Mouse (Mus musculus) hindbrain, embryonic 10.5 days (tissue): ENCODE results near the gene Ssc5d. TPM values are rescaled to one million over a fixed set of nuclear protein-coding genes. Genes with fewer than 3 reads are reported as not detected.

Source experiments
- DNase-seq: peaks from one replicate; pipeline ENCODE4 v3.0.0-alpha.2; 2017; ENCODE audit warnings: low spot score
- H3K27ac ChIP-seq: fragments of 300-500 bp; sonication (generic); 2 replicates; pipeline ENCODE4 v1.5.1; 2016; ENCODE audit warnings: mild to moderate bottlenecking, moderate library complexity
- H3K27me3 ChIP-seq: fragments of 300-500 bp; sonication (generic); 2 replicates; pipeline ENCODE4 v1.6.1; 2016; ENCODE audit warnings: mild to moderate bottlenecking; ENCODE audit not compliant: poor library complexity, insufficient read depth, severe bottlenecking
- H3K36me3 ChIP-seq: fragments of 300-500 bp; sonication (generic); 2 replicates; pipeline ENCODE4 v1.6.1; 2016; ENCODE audit warnings: mild to moderate bottlenecking, moderate library complexity
- H3K4me1 ChIP-seq: fragments of 300-500 bp; sonication (generic); replicated peaks from 2 replicates; pipeline ENCODE4 v1.6.1; 2016; ENCODE audit warnings: mild to moderate bottlenecking
- H3K4me3 ChIP-seq: fragments of 300-500 bp; sonication (generic); 2 replicates; pipeline ENCODE4 v1.5.1; 2016; ENCODE audit warnings: mild to moderate bottlenecking, moderate library complexity
- H3K9me3 ChIP-seq: fragments of 300-500 bp; sonication (generic); 2 replicates; pipeline ENCODE4 v1.6.1; 2016; ENCODE audit warnings: mild to moderate bottlenecking, moderate library complexity
- WGBS: fragments of 180-500 bp; shearing (Covaris S2); methylation state at CpG from one replicate; pipeline ENCODE4 v1.1.7; 2016; 5-methylcytosine and 5-hydroxymethylcytosine counted together
- polyA plus RNA-seq: library from polyadenylated mRNA; unstranded; fragments of >200 nt; fragmentation: Nextera tagmentation; extraction: Ambion mirVana; gene quantifications from 2 replicates; pipeline ENCODE4 v1.2.1, GENCODE M21; 2016

Ssc5d gene
- polyA plus RNA-seq, 1 experiment from 2014 or later, result 1.7 TPM

DNA sequence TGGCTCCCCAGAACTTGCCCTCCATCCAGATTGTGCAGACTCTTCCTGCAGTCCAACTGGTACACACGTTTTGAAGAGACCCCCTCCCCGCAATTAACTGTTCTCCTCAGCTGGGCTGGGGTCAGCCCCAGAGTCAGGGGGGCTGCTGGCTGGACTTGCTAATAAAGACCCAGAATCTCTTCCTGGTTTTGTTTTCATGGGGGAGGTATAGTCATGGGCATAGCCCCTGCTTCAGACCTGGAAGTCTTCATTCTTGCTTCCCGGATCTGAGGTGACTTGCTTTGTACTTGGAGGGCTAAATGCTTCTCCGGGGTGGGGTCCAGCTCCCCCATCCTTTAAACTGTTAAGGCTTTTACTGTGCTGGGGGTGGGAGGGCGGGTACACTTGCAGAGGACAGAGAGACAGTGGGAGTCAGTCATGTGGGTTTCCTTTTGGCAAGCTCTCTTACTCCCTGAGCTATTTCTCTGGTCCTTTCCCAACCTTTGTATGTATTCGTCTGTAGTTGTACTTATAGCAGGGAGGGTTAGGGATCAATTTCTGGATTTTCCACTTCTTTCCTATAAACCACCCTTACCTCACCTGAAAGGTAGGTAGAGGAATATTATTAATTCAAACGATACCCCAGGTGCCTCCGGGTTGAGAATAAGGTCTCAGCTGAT, 3.6 kb upstream of the Ssc5d start, which contains the start of gene Nat14:
Gene Nat14, plus strand, starts transcription at position 205 of the 659 bp plus-strand sequence.
- DNase-seq, result no peak
- Histone ChIP-seq H3K9me3 (peaks cover 3% of the 10 kb centered on the region; the same call in 1 of the 2 replicates), H3K27me3 (no peaks in the 10 kb centered on the region), H3K36me3 (peaks cover 46% of the 10 kb centered on the region), H3K4me3 (peak within 1 kb of the TSS; percentile 57), H3K4me1 (peaks cover 68% of the 10 kb centered on the region), H3K27ac (peak within 1 kb of the TSS; percentile 90)
- WGBS, result 31% methylated on average over 8 of the region's 8 CpGs

DNA sequence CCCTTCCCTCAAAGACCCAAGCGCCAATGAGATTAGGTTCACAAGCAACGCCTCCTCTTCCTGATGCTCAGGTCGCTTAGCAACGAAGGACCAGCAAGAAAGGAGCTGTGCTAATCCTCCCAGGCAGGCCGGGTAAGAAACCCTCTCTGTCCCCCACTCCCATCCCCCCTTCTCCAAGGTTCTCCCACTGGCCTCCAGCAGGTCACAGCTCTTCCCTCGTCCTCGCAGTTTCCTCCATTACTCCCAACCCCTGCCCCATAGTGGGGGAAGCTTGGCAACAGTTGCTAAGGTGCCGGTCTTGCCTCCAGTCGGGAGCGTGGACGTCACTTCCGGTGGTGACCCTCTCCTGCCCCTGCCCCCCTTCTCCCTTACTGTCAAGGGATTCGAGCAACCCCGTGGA, 3.1 kb upstream of the Ssc5d start:
- Histone ChIP-seq H3K4me1 (peaks cover 73% of the 10 kb centered on the region), H3K36me3 (peaks cover 42% of the 10 kb centered on the region), H3K4me3 (peak overlapping the region; percentile 57), H3K27me3 (no peaks in the 10 kb centered on the region), H3K9me3 (peaks cover 3% of the 10 kb centered on the region; the same call in 1 of the 2 replicates), H3K27ac (peak overlapping the region; percentile 90)
- peak; percentile 92 for DNase-seq
- under 1% methylated on average over 14 of the region's 14 CpGs for WGBS

DNA sequence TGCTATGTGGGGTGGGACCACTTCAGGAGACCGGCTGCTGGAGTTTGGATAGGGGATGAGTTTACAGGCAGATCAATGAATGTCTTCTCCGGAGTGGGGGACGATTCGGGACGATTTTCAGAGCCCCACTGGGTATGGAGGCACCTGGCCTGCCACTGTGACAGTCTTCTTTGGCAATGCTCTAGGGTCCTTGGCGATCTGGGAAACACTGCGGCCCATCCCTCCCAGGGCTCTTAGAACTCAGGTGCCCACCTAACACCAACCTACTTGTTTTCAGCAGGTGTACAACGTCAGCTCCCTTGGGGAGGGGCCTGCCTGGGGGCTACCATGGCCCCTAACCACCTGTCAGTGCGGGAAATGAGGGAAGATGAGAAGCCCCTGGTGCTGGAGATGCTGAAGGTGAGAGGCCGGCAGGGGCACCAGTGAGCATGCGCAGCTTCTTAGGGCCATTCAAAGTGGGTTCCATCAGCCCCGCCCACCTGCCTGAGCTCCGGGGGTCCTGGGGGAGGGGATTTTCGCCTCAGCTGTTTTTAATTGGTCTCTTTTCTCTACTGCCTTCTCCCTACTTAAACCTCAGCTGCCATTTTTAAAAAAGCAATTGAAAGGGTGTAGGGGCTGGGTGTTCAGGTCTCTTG, 2.5 kb upstream of the Ssc5d start:
- Histone ChIP-seq H3K4me1 (peaks cover 78% of the 10 kb centered on the region), H3K36me3 (peaks cover 36% of the 10 kb centered on the region), H3K4me3 (peak overlapping the region; percentile 57), H3K27ac (peak overlapping the region; percentile 90), H3K9me3 (peaks cover 3% of the 10 kb centered on the region; the same call in 1 of the 2 replicates), H3K27me3 (no peaks in the 10 kb centered on the region)
- WGBS, result under 1% methylated on average over 14 of the region's 14 CpGs
- peak; percentile 86 for DNase-seq

DNA sequence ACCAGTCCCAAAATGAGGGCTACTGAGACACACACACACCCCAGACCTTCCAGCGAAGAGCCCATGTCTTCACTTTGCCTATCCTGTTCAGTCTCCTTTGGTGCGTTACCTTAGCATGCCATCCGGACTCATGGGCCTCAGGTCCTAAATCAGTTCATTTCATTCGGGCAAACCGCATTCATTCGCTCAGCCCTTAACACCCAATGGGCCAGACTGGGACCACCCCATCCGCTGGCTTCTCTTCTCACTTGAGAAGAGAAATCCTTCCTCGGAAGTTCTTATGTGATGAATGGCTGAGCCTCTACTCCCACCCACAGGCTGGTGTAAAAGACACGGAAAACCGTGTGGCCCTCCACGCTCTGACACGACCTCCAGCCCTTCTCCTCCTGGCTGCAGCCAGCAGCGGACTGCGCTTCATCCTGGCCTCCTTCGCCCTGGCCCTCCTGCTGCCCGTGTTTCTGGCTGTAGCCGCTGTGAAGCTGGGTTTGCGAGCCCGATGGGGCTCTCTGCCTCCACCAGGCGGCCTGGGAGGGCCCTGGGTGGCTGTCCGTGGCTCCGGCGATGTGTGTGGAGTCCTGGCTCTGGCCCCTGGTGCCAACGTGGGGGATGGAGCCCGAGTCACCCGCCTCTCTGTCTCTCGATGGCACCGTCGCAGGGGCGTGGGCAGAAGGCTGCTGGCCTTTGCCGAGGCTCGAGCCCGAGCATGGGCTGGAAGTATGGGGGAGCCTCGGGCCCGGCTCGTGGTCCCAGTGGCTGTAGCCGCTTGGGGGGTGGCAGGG, 1.8 kb upstream of the Ssc5d start:
- Histone ChIP-seq H3K4me1 (peaks cover 82% of the 10 kb centered on the region), H3K27me3 (no peaks in the 10 kb centered on the region), H3K27ac (peak overlapping the region; percentile 90), H3K4me3 (peak overlapping the region; percentile 57), H3K36me3 (peaks cover 29% of the 10 kb centered on the region), H3K9me3 (peaks cover 2% of the 10 kb centered on the region; the same call in 1 of the 2 replicates)
- DNase-seq, result peak; percentile 58
- 3% methylated on average over 37 of the region's 37 CpGs for WGBS

DNA sequence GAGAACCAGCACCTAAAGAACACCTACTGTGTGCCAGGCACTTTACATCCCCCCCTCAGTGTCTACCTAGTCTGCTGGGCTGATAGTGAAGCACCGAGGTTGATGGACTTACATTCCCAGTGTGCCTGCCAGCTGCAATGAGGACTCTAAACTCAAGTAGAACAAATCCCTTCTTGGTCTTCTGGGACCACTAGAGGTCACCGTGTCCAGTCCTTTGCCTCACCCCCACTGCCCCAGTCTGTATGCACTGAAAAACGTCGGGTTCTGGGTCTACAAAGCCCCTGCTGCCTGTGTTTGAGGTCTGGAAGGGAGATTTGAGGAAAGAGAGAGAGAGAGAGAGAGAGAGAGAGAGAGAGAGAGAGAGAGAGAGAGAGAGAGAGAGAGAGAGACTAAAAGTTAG, 1.1 kb upstream of the Ssc5d start:
- peak overlapping the region; percentile 90 for H3K27ac ChIP-seq
- peak overlapping the region; percentile 57 for H3K4me3 ChIP-seq
- WGBS, result 4% methylated on average over 4 of the region's 4 CpGs
- no peaks in the 10 kb centered on the region for H3K27me3 ChIP-seq
- peaks cover 82% of the 10 kb centered on the region for H3K4me1 ChIP-seq
- peaks cover 22% of the 10 kb centered on the region for H3K36me3 ChIP-seq
- no peaks in the 10 kb centered on the region; the same call in 1 of the 2 replicates for H3K9me3 ChIP-seq
- no peak for DNase-seq

DNA sequence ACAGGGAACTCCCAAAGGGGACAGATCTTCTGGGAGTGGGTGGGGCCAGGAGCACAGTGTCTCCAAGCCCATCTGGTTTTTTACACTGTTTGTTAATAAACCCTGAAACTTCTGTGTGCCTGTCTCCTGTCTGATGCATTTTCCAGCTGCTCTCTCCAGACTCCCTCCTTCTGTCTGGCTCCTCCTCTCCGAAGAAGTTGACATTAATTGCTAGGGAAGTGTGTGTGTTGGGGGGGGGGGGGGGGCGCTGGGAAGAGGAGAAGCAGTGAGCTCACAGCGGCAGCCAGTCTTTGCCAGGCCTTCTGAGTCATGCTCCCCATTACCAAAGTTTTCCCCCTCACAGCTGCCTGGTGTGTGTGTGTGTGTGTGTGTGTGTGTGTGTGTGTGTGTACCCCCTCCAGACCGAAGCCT, 689 bp upstream of the Ssc5d start:
- peak; percentile 54 for DNase-seq

DNA sequence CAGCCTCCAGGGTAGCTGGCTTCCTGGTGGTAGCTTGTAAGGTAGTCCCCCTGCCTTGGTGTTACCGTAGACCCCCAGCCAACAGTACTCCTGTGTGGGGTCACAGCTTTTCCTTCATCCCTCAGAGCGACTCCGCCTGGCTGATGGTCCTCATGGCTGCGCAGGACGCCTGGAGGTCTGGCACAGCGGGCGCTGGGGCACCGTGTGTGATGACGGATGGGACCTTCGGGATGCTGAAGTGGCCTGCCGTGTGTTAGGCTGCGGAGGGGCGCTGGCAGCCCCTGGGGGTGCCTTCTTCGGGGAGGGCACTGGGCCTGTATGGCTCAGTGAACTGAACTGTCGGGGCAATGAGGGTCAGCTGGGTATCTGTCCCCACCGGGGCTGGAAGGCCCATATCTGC, 1.3 kb downstream of the Ssc5d start:
- DNase-seq, result no peak
- 0 out of 2 replicates have a peak overlapping the region, but pooled peaks have one; percentile 57 for H3K4me3 ChIP-seq
- H3K9me3 ChIP-seq, result no peaks in the 10 kb centered on the region; the same call in 1 of the 2 replicates
- peak overlapping the region; percentile 90 for H3K27ac ChIP-seq
- no peaks in the 10 kb centered on the region for H3K27me3 ChIP-seq
- peaks cover 66% of the 10 kb centered on the region for H3K4me1 ChIP-seq
- no peaks in the 10 kb centered on the region for H3K36me3 ChIP-seq
- 65% methylated on average over 16 of the region's 16 CpGs for WGBS

More for the DNA sequence above, 689 bp upstream of the Ssc5d start:
- Histone ChIP-seq H3K9me3 (no peaks in the 10 kb centered on the region; the same call in 1 of the 2 replicates), H3K27ac (peak overlapping the region; percentile 90), H3K4me1 (peaks cover 82% of the 10 kb centered on the region), H3K27me3 (no peaks in the 10 kb centered on the region), H3K36me3 (peaks cover 18% of the 10 kb centered on the region), H3K4me3 (peak overlapping the region; percentile 57)
- WGBS, result 4% methylated on average over 4 of the region's 4 CpGs

DNA sequence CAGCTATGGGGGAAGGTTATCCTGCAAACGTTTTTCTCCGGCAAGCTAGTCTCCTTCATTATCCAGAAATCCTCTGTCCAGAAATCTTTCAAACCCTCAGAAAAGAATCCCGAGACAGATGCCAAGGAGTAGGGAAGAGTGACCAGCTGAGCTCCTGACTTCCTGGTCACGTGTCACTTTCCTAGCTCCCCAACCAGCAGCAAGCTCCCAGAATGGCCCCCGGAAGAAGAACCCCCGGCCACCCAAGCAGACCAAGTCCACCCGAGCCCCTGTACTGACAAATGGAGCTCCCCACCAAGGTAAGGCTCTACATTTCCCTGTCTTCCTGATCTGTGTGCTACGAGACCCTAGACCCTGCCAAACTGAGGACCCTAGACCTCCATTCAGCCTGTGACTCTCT, 2.1 kb downstream of the Ssc5d start:
- no peaks in the 10 kb centered on the region for H3K36me3 ChIP-seq
- H3K27ac ChIP-seq, result peak overlapping the region; percentile 90
- H3K4me1 ChIP-seq, result peaks cover 57% of the 10 kb centered on the region
- H3K4me3 ChIP-seq, result no peak overlapping the region
- no peaks in the 10 kb centered on the region; the same call in 1 of the 2 replicates for H3K9me3 ChIP-seq
- no peaks in the 10 kb centered on the region for H3K27me3 ChIP-seq
- no peak for DNase-seq
- 68% methylated on average over 8 of the region's 8 CpGs for WGBS

DNA sequence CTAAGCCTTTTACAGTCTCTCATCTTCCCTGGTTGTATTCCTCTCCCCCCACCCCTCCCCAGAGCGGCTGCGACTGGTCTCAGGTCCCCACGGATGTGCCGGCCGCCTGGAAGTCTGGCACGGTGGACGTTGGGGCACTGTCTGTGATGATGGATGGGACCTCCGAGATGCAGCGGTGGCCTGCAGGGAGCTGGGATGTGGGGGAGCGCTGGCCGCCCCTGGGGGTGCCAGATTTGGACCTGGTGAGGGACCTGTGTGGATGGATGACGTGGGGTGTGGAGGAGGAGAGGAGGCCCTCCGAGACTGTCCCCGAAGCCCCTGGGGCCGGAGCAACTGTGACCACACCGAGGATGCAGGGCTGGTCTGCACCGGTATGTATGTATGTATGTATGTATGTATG, 2.7 kb downstream of the Ssc5d start:
- DNase-seq, result no peak
- Histone ChIP-seq H3K4me3 (no peak overlapping the region), H3K27ac (peak overlapping the region; percentile 90; the same call in 1 of the 2 replicates), H3K36me3 (no peaks in the 10 kb centered on the region), H3K4me1 (peaks cover 51% of the 10 kb centered on the region), H3K27me3 (no peaks in the 10 kb centered on the region), H3K9me3 (no peaks in the 10 kb centered on the region; the same call in 1 of the 2 replicates)
- WGBS, result 76% methylated on average over 17 of the region's 17 CpGs

DNA sequence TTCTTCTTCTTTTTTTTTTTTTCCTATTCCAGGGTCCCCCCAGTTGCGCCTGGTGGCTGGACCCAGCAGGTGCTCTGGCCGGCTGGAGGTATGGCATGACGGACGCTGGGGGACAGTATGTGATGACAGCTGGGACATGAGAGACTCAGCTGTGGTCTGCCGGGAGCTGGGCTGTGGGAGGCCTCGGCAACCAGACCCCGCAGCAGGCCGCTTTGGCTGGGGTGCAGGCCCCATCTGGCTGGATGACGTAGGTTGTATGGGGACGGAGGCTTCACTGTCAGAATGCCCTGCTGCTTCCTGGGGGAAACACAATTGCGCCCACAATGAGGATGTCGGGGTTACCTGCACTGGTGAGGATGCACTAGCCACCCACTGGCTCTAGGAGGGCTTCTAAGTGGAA, 7.5 kb downstream of the Ssc5d start:
- no peaks in the 10 kb centered on the region for H3K36me3 ChIP-seq
- DNase-seq, result no peak
- H3K4me3 ChIP-seq, result no peak overlapping the region
- WGBS, result 68% methylated on average over 12 of the region's 12 CpGs
- no peak overlapping the region for H3K27ac ChIP-seq
- H3K9me3 ChIP-seq, result peaks cover 6% of the 10 kb centered on the region; the same call in 1 of the 2 replicates
- peaks cover 3% of the 10 kb centered on the region for H3K4me1 ChIP-seq
- no peaks in the 10 kb centered on the region for H3K27me3 ChIP-seq

DNA sequence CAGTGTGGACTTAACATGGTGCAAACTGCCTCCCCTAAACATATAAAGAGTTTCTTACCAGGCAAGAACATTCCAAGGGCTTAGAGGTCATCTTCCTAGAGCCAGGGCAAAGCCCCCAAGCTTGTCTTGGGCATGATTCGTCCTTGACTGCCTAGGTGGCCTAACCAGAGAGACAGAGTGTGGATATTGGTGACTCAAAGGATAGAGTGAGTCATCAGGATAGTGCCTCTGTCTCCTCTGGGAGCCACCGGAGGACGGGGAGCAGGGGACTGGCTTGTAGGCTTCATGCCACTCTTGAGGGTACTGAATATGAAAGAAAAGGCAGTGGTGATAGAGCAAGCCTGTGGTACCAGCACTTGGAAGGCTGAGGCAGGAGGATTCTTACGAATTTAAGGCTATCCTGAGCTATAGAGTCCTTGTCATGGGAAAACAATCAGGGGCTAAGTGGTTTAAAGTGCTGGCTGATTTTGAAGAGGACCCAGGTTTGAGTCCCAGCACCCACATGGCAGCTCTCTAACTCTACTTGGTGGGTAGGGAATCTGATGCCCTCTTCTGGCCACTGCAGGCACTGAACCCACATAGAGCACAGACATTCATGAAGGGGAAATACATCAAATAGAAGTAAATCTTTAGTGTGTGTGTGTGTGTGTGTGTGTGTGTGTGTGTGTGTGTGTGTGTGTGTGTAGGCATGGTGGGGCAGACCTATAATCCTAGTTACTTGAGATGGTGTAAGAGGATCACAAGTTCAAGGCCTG, 8.8 kb downstream of the Ssc5d start:
- no peak overlapping the region for H3K4me3 ChIP-seq
- H3K9me3 ChIP-seq, result peaks cover 6% of the 10 kb centered on the region; the same call in 1 of the 2 replicates
- 82% methylated on average over 4 of the region's 4 CpGs for WGBS
- H3K27me3 ChIP-seq, result no peaks in the 10 kb centered on the region
- no peaks in the 10 kb centered on the region for H3K4me1 ChIP-seq
- DNase-seq, result no peak
- no peak overlapping the region for H3K27ac ChIP-seq
- H3K36me3 ChIP-seq, result no peaks in the 10 kb centered on the region

DNA sequence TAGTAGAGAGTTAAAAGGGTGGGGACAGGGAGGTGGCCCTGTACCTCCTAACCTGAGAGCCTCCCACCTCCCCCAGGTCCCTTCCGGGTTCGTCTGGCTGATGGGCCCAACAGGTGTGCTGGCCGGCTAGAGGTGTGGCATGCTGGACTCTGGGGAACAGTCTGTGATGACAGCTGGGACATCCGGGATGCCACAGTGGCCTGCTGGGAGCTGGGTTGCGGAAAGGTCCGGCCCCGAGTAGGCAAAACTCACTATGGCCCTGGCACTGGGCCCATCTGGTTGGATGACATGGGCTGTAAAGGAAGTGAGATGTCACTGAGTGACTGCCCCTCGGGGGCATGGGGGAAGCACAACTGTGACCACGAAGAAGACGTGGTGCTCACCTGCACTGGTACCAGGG, 11.2 kb downstream of the Ssc5d start:
- Histone ChIP-seq H3K27me3 (no peaks in the 10 kb centered on the region), H3K4me3 (no peak overlapping the region), H3K9me3 (peaks cover 6% of the 10 kb centered on the region; the same call in 1 of the 2 replicates), H3K4me1 (no peaks in the 10 kb centered on the region), H3K36me3 (no peaks in the 10 kb centered on the region), H3K27ac (no peak overlapping the region)
- 79% methylated on average over 10 of the region's 10 CpGs for WGBS
- no peak for DNase-seq
